Mouse (Mus musculus) adrenal gland, postnatal 36 days (tissue): ENCODE data around the gene Aco1. TPM values are rescaled to one million over a fixed set of nuclear protein-coding genes. Genes with fewer than 3 reads are reported as not detected.

Experiments used
- total RNA-seq, 2 experiments: library from RNA; stranded (reverse); gene quantifications; 2 replicates each; pipeline ENCODE4 v1.2.3; 2021

The Aco1 gene
- total RNA-seq, 2 experiments from 2014 or later = 112 to 173 TPM

Other genes with a start within 250 kb of the Aco1 start
- gene Ddx58, start 96.7 kb downstream of the Aco1 start, total RNA-seq = 10 to 100 TPM; 25.9 to 39.6 TPM
- gene Smim27, start 126.5 kb downstream of the Aco1 start, total RNA-seq = 10 to 100 TPM; 41.9 to 57.3 TPM
- 10 to 100 TPM; 29.6 to 32.0 TPM for gene Topors, start 126.8 kb downstream of the Aco1 start, total RNA-seq
- 100 to 1,000 TPM; 253 to 277 TPM for gene Ndufb6, start 136.3 kb downstream of the Aco1 start, total RNA-seq